Mouse (Mus musculus) midbrain, embryonic 10.5 days (tissue): Measurements from ENCODE around the gene Rab38. TPM values are rescaled to one million over a fixed set of nuclear protein-coding genes. Genes with fewer than 3 reads are reported as not detected.
A peak's percentile ranks its signal among the peaks of the same experiment; 100 is the strongest.

Experiments used
- DNase-seq: peaks from one replicate; pipeline ENCODE4 v3.0.0-alpha.2; 2017; ENCODE audit warnings: low spot score
- H3K27ac ChIP-seq: fragments of 300-500 bp; sonication (generic); replicated peaks from 2 replicates; pipeline ENCODE4 v1.5.1; 2016; ENCODE audit warnings: mild to moderate bottlenecking
- H3K27me3 ChIP-seq: fragments of 300-500 bp; sonication (generic); 2 replicates; pipeline ENCODE4 v1.6.1; 2016; ENCODE audit warnings: low read depth, mild to moderate bottlenecking; ENCODE audit not compliant: poor library complexity, severe bottlenecking
- H3K36me3 ChIP-seq: fragments of 300-500 bp; sonication (generic); 2 replicates; pipeline ENCODE4 v1.6.1; 2016; ENCODE audit warnings: mild to moderate bottlenecking, moderate library complexity
- H3K4me1 ChIP-seq: fragments of 300-500 bp; sonication (generic); 2 replicates; pipeline ENCODE4 v1.6.1; 2016
- H3K4me3 ChIP-seq: fragments of 300-500 bp; sonication (generic); 2 replicates; pipeline ENCODE4 v1.5.1; 2016; ENCODE audit warnings: mild to moderate bottlenecking, moderate library complexity
- H3K9me3 ChIP-seq: fragments of 300-500 bp; sonication (generic); replicated peaks from 2 replicates; pipeline ENCODE4 v1.6.1; 2016; ENCODE audit warnings: mild to moderate bottlenecking
- WGBS: fragments of 180-500 bp; shearing (Covaris S2); methylation state at CpG from one replicate; pipeline ENCODE4 v1.1.7; 2016; 5-methylcytosine and 5-hydroxymethylcytosine counted together
- polyA plus RNA-seq: library from polyadenylated mRNA; unstranded; fragments of >200 nt; fragmentation: Nextera tagmentation; extraction: Ambion mirVana; gene quantifications from 2 replicates; pipeline ENCODE4 v1.2.1, GENCODE M21; 2016

The Rab38 gene
- polyA plus RNA-seq = 3.8 and 4.8 TPM in 2 replicates

GRCm38 (mm10) chr7:88429786-88430691 is at the start of gene Rab38:
TSS of gene Rab38 (plus strand) at chr7:88430273.
- Histone ChIP-seq H3K9me3 (no peaks in the 10 kb centered on the region), H3K27ac (peak within 1 kb of the TSS; percentile 76), H3K27me3 (peaks cover 13% of the 10 kb centered on the region), H3K4me1 (peaks cover 9% of the 10 kb centered on the region), H3K4me3 (peak within 1 kb of the TSS; percentile 67), H3K36me3 (no peaks in the 10 kb centered on the region)
- WGBS = under 1% methylated on average over 35 of the region's 35 CpGs
- DNase-seq = peak; percentile 78

GRCm38 (mm10) chr7:88394568-88394967 is 35.5 kb upstream of the Rab38 start:
- 72% methylated on average over 1 of the region's 1 CpGs for WGBS
- Histone ChIP-seq H3K4me3 (no peak overlapping the region), H3K27ac (no peak overlapping the region), H3K4me1 (no peaks in the 10 kb centered on the region), H3K27me3 (no peaks in the 10 kb centered on the region), H3K36me3 (no peaks in the 10 kb centered on the region), H3K9me3 (no peaks in the 10 kb centered on the region)
- DNase-seq = no peak

- WGBS = 39% methylated on average over 2 of the region's 2 CpGs
- Histone ChIP-seq H3K27me3 (no peaks in the 10 kb centered on the region), H3K9me3 (no peaks in the 10 kb centered on the region), H3K4me3 (no peak overlapping the region), H3K36me3 (no peaks in the 10 kb centered on the region), H3K4me1 (no peaks in the 10 kb centered on the region), H3K27ac (no peak overlapping the region)
- DNase-seq = no peak
Observed at GRCm38 (mm10) chr7:88395745-88396144, 34.3 kb upstream of the Rab38 start.

- H3K27me3 ChIP-seq = no peaks in the 10 kb centered on the region
- H3K4me1 ChIP-seq = no peaks in the 10 kb centered on the region
- 93% methylated on average over 1 of the region's 1 CpGs for WGBS
- no peaks in the 10 kb centered on the region for H3K9me3 ChIP-seq
- H3K4me3 ChIP-seq = no peak overlapping the region
- DNase-seq = no peak
- H3K36me3 ChIP-seq = no peaks in the 10 kb centered on the region
- H3K27ac ChIP-seq = no peak overlapping the region
Observed at GRCm38 (mm10) chr7:88405311-88405710, 24.8 kb upstream of the Rab38 start.

- Histone ChIP-seq H3K36me3 (no peaks in the 10 kb centered on the region), H3K4me1 (no peaks in the 10 kb centered on the region), H3K27ac (no peak overlapping the region), H3K4me3 (no peak overlapping the region), H3K9me3 (no peaks in the 10 kb centered on the region), H3K27me3 (no peaks in the 10 kb centered on the region)
- 92% methylated on average over 2 of the region's 2 CpGs for WGBS
- DNase-seq = no peak
Observed at GRCm38 (mm10) chr7:88406466-88406865, 23.6 kb upstream of the Rab38 start.

GRCm38 (mm10) chr7:88421821-88422220 is 8.3 kb upstream of the Rab38 start:
- Histone ChIP-seq H3K27ac (no peak overlapping the region), H3K4me1 (no peaks in the 10 kb centered on the region), H3K27me3 (no peaks in the 10 kb centered on the region), H3K36me3 (no peaks in the 10 kb centered on the region), H3K4me3 (no peak overlapping the region), H3K9me3 (no peaks in the 10 kb centered on the region)
- no peak for DNase-seq

GRCm38 (mm10) chr7:88423889-88424288 is 6.2 kb upstream of the Rab38 start:
- Histone ChIP-seq H3K4me1 (no peaks in the 10 kb centered on the region), H3K36me3 (no peaks in the 10 kb centered on the region), H3K27me3 (no peaks in the 10 kb centered on the region), H3K9me3 (no peaks in the 10 kb centered on the region), H3K4me3 (no peak overlapping the region), H3K27ac (no peak overlapping the region)
- no peak for DNase-seq
- WGBS = 93% methylated on average over 2 of the region's 2 CpGs

- peaks cover under 1% of the 10 kb centered on the region for H3K27me3 ChIP-seq
- no peaks in the 10 kb centered on the region for H3K9me3 ChIP-seq
- WGBS = 83% methylated on average over 3 of the region's 3 CpGs
- H3K27ac ChIP-seq = no peak overlapping the region
- peaks cover 9% of the 10 kb centered on the region for H3K4me1 ChIP-seq
- no peaks in the 10 kb centered on the region for H3K36me3 ChIP-seq
- no peak overlapping the region for H3K4me3 ChIP-seq
- no peak for DNase-seq
Observed at GRCm38 (mm10) chr7:88425744-88426143, 4.3 kb upstream of the Rab38 start.

- DNase-seq = no peak
- WGBS = 94% methylated on average over 3 of the region's 3 CpGs
- Histone ChIP-seq H3K36me3 (no peaks in the 10 kb centered on the region), H3K4me3 (no peak overlapping the region), H3K27ac (no peak overlapping the region), H3K4me1 (peaks cover 9% of the 10 kb centered on the region), H3K9me3 (no peaks in the 10 kb centered on the region), H3K27me3 (peaks cover 13% of the 10 kb centered on the region)
Observed at GRCm38 (mm10) chr7:88427484-88427883, 2.6 kb upstream of the Rab38 start.

- DNase-seq = peak; percentile 13
- 5% methylated on average over 13 of the region's 13 CpGs for WGBS
Observed at GRCm38 (mm10) chr7:88430692-88431084, 615 bp downstream of the Rab38 start.

GRCm38 (mm10) chr7:88440301-88440700 is 10.2 kb downstream of the Rab38 start:
- Histone ChIP-seq H3K36me3 (no peaks in the 10 kb centered on the region), H3K9me3 (no peaks in the 10 kb centered on the region), H3K4me3 (no peak overlapping the region), H3K27me3 (no peaks in the 10 kb centered on the region), H3K27ac (no peak overlapping the region), H3K4me1 (no peaks in the 10 kb centered on the region)
- DNase-seq = no peak

More at GRCm38 (mm10) chr7:88430692-88431084, 615 bp downstream of the Rab38 start:
- peak overlapping the region; percentile 76; the same call in 1 of the 2 replicates for H3K27ac ChIP-seq
- peaks cover 13% of the 10 kb centered on the region for H3K27me3 ChIP-seq
- peaks cover 9% of the 10 kb centered on the region for H3K4me1 ChIP-seq
- no peaks in the 10 kb centered on the region for H3K9me3 ChIP-seq
- H3K4me3 ChIP-seq = peak overlapping the region; percentile 67
- H3K36me3 ChIP-seq = no peaks in the 10 kb centered on the region

GRCm38 (mm10) chr7:88442649-88443048 is 12.6 kb downstream of the Rab38 start:
- no peak overlapping the region for H3K4me3 ChIP-seq
- H3K4me1 ChIP-seq = 0 out of 2 replicates have a peak, but pooled peaks cover 3% of the 10 kb centered on the region
- H3K36me3 ChIP-seq = no peaks in the 10 kb centered on the region

GRCm38 (mm10) chr7:88443435-88443834 is 13.4 kb downstream of the Rab38 start:
- Histone ChIP-seq H3K4me3 (no peak overlapping the region), H3K9me3 (no peaks in the 10 kb centered on the region), H3K27ac (no peak overlapping the region), H3K27me3 (no peaks in the 10 kb centered on the region), H3K4me1 (0 out of 2 replicates have a peak, but pooled peaks cover 3% of the 10 kb centered on the region), H3K36me3 (no peaks in the 10 kb centered on the region)
- no peak for DNase-seq
- 88% methylated on average over 4 of the region's 4 CpGs for WGBS

More at GRCm38 (mm10) chr7:88442649-88443048, 12.6 kb downstream of the Rab38 start:
- Histone ChIP-seq H3K27ac (no peak overlapping the region), H3K9me3 (no peaks in the 10 kb centered on the region), H3K27me3 (no peaks in the 10 kb centered on the region)
- no peak for DNase-seq
